Mouse (Mus musculus) intestine, embryonic 16.5 days (tissue): ENCODE measurements around the gene 1700010B08Rik. TPM values are rescaled to one million over a fixed set of nuclear protein-coding genes. Genes with fewer than 3 reads are reported as not detected.

Experiments used
- ATAC-seq: fragments of 200-750 bp; cut with Nextera tagmentation; 2 replicates; pipeline ENCODE4 v1.8.0; 2017; ENCODE audit warnings: moderate TSS enrichment, moderate library complexity
- H3K27ac ChIP-seq: fragments of 300-500 bp; sonication (generic); 2 replicates; pipeline ENCODE4 v1.5.1; 2014; ENCODE audit warnings: mild to moderate bottlenecking, low read length
- H3K27me3 ChIP-seq: fragments of 300-500 bp; sonication (generic); replicated peaks from 2 replicates; pipeline ENCODE4 v1.6.1; 2014; ENCODE audit warnings: low read length, control low read depth, mixed read lengths; ENCODE audit not compliant: control insufficient read depth, insufficient read depth
- H3K36me3 ChIP-seq: fragments of 300-500 bp; sonication (generic); 2 replicates; pipeline ENCODE4 v1.6.1; 2014; ENCODE audit warnings: low read length, control low read depth; ENCODE audit not compliant: control insufficient read depth, insufficient read depth
- H3K4me1 ChIP-seq: fragments of 300-500 bp; sonication (generic); 2 replicates; pipeline ENCODE4 v1.6.1; 2014; ENCODE audit warnings: low read length, control low read depth, mixed read lengths; ENCODE audit not compliant: control insufficient read depth, insufficient read depth
- H3K4me2 ChIP-seq: fragments of 300-500 bp; sonication (generic); 2 replicates; pipeline ENCODE4 v1.6.1; 2014; ENCODE audit warnings: low read depth, low read length, control low read depth
- H3K4me3 ChIP-seq: fragments of 300-500 bp; sonication (generic); 2 replicates; pipeline ENCODE4 v1.5.1; 2014; ENCODE audit warnings: mild to moderate bottlenecking, low read length
- H3K9ac ChIP-seq: fragments of 300-500 bp; sonication (generic); 2 replicates; pipeline ENCODE4 v1.6.1; 2014; ENCODE audit warnings: low read depth, low read length
- H3K9me3 ChIP-seq: fragments of 300-500 bp; sonication (generic); 2 replicates; pipeline ENCODE4 v1.6.1; 2016; ENCODE audit warnings: low read length, control low read depth; ENCODE audit not compliant: control insufficient read depth
- WGBS: fragments of 180-500 bp; shearing (Covaris S2); extraction: QIAGEN DNeasy Blood & Tissue Kit; methylation state at CpG from one replicate; pipeline ENCODE4 v1.1.7; 2014; 5-methylcytosine and 5-hydroxymethylcytosine counted together
- polyA plus RNA-seq: library from polyadenylated mRNA; unstranded; fragments of >200 nt; fragmentation: Nextera tagmentation; extraction: Ambion mirVana; gene quantifications from 2 replicates; pipeline ENCODE4 v1.2.1, GENCODE M21; 2015

1700010B08Rik gene
- polyA plus RNA-seq, 1 experiment from 2014 or later = not detected

DNA sequence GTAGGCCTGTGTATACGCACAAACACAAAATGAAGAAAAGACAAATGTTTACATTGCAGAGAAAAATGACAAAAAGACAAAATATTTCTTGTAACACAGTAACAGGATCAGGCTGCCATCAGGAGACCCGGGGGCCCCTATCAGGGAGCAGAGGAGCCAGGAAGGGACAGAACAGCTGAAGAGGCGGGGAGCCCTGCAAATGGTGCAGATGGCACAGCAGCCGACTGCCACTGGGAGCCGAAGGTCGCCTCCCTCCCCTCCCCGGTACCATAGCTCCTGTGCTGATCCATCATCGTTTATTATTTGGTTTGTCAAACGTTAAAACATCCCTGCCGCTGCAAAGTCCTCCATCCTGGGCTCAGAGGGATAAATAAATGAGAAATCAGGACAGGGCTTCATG, 6.6 kb upstream of the 1700010B08Rik start:
- no peaks in the 10 kb centered on the region for H3K27me3 ChIP-seq
- no peak overlapping the region for H3K27ac ChIP-seq
- H3K4me1 ChIP-seq = peaks cover 4% of the 10 kb centered on the region
- no peak overlapping the region for H3K9ac ChIP-seq
- no peaks in the 10 kb centered on the region for H3K36me3 ChIP-seq
- no peak overlapping the region for H3K4me3 ChIP-seq
- ATAC-seq = no peak
- no peaks in the 10 kb centered on the region for H3K9me3 ChIP-seq
- no peak overlapping the region for H3K4me2 ChIP-seq
- WGBS = 24% methylated on average over 10 of the region's 10 CpGs

- H3K4me2 ChIP-seq = no peak overlapping the region
- H3K4me1 ChIP-seq = peaks cover 4% of the 10 kb centered on the region
- no peaks in the 10 kb centered on the region for H3K36me3 ChIP-seq
- H3K4me3 ChIP-seq = no peak overlapping the region
- WGBS = 82% methylated on average over 4 of the region's 4 CpGs
- no peaks in the 10 kb centered on the region for H3K27me3 ChIP-seq
- H3K27ac ChIP-seq = no peak overlapping the region
- no peak for ATAC-seq
- H3K9me3 ChIP-seq = no peaks in the 10 kb centered on the region
- no peak overlapping the region for H3K9ac ChIP-seq
Measured at GRCm38 (mm10) chr2:173713241-173713640, 6.0 kb upstream of the 1700010B08Rik start.

DNA sequence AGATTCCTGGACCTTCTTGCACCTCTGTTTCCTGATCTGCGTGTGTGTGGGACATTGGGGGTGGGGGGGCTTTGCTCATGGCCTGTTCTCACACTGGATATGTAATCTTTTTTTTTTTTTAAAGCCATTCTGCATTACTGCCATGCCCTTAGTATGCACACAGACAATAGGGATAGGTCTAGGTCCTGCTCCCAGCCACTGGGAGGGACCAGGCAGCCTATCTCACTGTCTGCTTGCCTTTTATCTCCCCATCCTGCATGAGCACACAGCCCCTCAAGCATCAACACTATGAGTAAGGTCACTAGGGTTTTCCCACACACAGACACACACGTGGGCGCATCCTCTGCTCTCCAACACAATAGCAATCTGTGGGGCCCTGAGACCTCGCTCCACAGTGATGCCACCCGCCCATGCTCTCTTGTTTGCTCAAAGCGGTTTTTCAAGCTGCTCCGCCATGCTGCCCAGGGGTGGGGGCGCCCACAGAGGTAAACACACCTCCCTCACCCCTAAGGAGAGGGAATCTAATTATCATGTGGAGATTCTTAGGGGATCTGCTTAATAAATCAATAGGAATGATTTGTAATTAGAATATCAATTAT, 4.5 kb upstream of the 1700010B08Rik start:
- no peaks in the 10 kb centered on the region for H3K9me3 ChIP-seq
- no peaks in the 10 kb centered on the region for H3K27me3 ChIP-seq
- no peak for ATAC-seq
- H3K27ac ChIP-seq = no peak overlapping the region
- no peaks in the 10 kb centered on the region for H3K36me3 ChIP-seq
- H3K4me2 ChIP-seq = no peak overlapping the region
- no peak overlapping the region for H3K9ac ChIP-seq
- 61% methylated on average over 8 of the region's 8 CpGs for WGBS
- H3K4me1 ChIP-seq = peaks cover 4% of the 10 kb centered on the region
- no peak overlapping the region for H3K4me3 ChIP-seq

GRCm38 (mm10) chr2:173716966-173717365, 2.2 kb upstream of the 1700010B08Rik start:
- no peaks in the 10 kb centered on the region for H3K27me3 ChIP-seq
- no peak for ATAC-seq

DNA sequence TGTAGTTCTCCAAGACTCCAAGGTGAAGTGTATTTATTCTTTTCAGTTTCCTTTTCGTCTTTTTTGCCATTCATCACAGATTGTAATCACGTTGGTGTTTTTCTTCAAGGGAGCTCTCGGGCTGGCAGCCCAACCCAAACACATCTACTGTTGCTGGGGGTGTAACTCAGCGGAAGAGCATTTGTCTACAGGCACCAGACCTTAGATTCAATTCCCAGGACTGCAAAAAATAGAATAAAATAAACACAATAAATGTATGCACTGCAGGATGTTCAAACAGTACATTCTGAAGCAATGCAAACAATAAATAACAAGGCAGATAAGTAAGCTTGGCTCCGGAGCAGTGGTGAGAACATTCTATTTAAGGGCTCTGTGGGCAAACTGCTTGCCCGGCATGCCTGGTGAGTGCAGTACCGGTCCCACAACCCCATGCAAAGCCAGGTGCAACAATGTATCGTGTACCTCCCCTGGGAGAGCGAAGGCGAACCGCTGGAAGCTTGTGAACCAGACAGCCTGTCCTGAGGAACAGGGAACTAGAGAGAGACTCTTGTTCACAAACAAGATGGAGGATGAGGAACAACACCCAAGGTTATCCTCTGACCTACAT, 3.1 kb downstream of the 1700010B08Rik start:
- Histone ChIP-seq H3K9ac (no peak overlapping the region), H3K27me3 (no peaks in the 10 kb centered on the region), H3K4me3 (no peak overlapping the region), H3K9me3 (no peaks in the 10 kb centered on the region), H3K4me2 (no peak overlapping the region), H3K4me1 (peaks cover 7% of the 10 kb centered on the region; the same call in 1 of the 2 replicates), H3K36me3 (no peaks in the 10 kb centered on the region), H3K27ac (no peak overlapping the region)
- peak; percentile 62 for ATAC-seq
- WGBS = 45% methylated on average over 11 of the region's 11 CpGs

More at GRCm38 (mm10) chr2:173716966-173717365, 2.2 kb upstream of the 1700010B08Rik start:
- H3K9me3 ChIP-seq = no peaks in the 10 kb centered on the region
- H3K36me3 ChIP-seq = no peaks in the 10 kb centered on the region
- H3K27ac ChIP-seq = no peak overlapping the region
- no peak overlapping the region for H3K4me3 ChIP-seq
- no peak overlapping the region for H3K4me2 ChIP-seq
- 89% methylated on average over 5 of the region's 5 CpGs for WGBS
- no peak overlapping the region for H3K9ac ChIP-seq
- H3K4me1 ChIP-seq = peaks cover 4% of the 10 kb centered on the region

DNA sequence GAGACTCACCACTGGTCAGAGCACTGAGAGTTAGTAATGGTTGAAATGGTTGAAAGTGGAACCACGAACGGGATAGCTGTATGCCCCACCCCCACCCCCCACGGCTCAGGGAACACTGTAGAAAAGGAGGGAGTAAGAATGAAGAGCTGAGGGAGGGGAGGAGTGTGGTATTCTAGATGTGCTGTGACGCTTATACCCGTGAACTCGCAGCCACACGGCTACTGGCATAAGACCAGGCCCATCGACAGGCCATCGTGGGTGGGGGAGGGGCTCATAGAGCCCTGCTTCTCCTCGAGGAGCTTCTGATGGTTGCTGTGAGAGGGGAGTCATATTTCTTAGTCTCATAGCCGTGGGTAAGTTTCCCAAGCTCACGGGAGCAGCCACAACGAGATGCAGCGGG, 5.2 kb downstream of the 1700010B08Rik start:
- Histone ChIP-seq H3K9me3 (no peaks in the 10 kb centered on the region), H3K27me3 (no peaks in the 10 kb centered on the region), H3K27ac (no peak overlapping the region), H3K4me3 (no peak overlapping the region), H3K36me3 (no peaks in the 10 kb centered on the region), H3K9ac (no peak overlapping the region), H3K4me1 (peaks cover 7% of the 10 kb centered on the region; the same call in 1 of the 2 replicates), H3K4me2 (no peak overlapping the region)
- WGBS = 47% methylated on average over 14 of the region's 14 CpGs
- no peak for ATAC-seq

DNA sequence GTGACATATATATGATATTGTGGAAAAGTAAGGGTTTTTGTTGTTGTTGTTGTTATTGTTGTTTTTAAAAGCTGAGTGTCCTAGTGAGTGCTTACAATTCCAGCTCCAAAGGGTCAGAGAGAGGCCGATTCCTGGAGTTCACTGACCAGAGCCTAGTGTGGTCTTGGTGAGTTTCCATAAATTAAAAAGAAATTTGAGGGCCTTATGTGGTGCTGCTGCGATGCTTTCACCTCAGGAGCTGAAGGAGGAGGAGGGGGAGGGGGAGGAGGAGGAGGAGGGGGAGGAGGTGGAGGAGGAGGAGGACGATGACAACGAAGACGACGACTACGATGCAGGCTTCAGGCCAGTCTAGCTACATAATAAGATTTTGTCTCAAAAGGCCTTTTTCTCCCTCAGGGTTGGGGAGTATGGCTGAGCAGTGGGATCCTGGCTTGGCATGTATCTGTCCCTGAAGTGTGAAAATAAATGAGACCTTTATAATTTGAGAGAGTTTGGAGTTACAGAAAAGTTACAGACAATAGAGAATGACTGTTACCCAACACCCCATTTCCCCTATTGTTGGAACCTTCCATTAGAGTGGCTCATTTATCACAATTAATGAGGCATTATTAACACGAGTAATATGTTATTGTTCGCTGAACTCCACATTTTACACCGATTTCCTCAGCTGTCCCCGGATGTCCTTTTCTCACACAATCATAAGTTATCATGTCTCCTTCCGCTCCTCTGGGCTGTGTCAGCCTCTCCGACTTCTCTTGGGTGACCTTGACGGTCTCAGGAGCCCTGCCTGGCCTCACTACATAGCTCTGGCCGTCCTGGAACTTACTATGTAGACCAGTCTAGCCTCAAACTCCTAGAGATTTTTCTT, 6.0 kb downstream of the 1700010B08Rik start:
- Histone ChIP-seq H3K4me1 (peaks cover 9% of the 10 kb centered on the region), H3K9me3 (no peaks in the 10 kb centered on the region), H3K36me3 (no peaks in the 10 kb centered on the region), H3K27me3 (no peaks in the 10 kb centered on the region), H3K4me2 (no peak overlapping the region), H3K9ac (no peak overlapping the region), H3K4me3 (no peak overlapping the region), H3K27ac (no peak overlapping the region)
- ATAC-seq = no peak
- 62% methylated on average over 15 of the region's 15 CpGs for WGBS

GRCm38 (mm10) chr2:173725819-173726218, 6.6 kb downstream of the 1700010B08Rik start:
- Histone ChIP-seq H3K27ac (no peak overlapping the region), H3K9ac (no peak overlapping the region), H3K27me3 (no peaks in the 10 kb centered on the region), H3K4me1 (peaks cover 15% of the 10 kb centered on the region), H3K36me3 (no peaks in the 10 kb centered on the region), H3K4me2 (no peak overlapping the region), H3K4me3 (no peak overlapping the region), H3K9me3 (no peaks in the 10 kb centered on the region)
- WGBS = 91% methylated on average over 4 of the region's 4 CpGs
- no peak for ATAC-seq

DNA sequence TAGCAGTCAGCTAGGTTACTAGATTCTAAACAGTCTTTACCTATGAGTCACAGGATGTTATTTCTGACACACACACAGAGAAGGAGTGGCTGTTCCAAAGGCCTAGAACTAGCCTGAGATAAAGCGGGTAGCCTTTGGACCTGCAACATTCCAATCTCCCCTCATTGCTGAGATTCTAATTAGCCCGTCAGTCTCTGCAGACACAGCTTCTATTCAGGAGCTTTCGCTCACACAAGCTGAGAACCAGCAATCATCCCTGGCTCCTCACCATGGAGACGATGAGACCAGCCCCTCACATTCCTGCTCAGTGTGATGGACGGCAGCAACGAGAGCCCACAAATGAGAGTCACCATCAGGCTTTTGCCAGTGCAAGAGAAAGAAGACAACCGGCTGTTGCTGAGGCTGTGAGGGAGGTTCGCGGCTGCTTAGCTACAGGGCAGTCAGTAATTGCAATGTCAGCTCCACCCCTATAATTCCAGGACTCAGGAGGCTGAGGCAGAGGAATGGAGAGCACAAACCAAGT, 11.3 kb downstream of the 1700010B08Rik start:
- Histone ChIP-seq H3K4me2 (peak overlapping the region; percentile 36; the same call in 1 of the 2 replicates), H3K9ac (peak overlapping the region; percentile 33), H3K9me3 (no peaks in the 10 kb centered on the region), H3K27ac (peak overlapping the region; percentile 59), H3K27me3 (no peaks in the 10 kb centered on the region), H3K4me3 (no peak overlapping the region), H3K36me3 (no peaks in the 10 kb centered on the region), H3K4me1 (peaks cover 12% of the 10 kb centered on the region)
- ATAC-seq = peak; percentile 91
- 7% methylated on average over 9 of the region's 9 CpGs for WGBS
